Mouse (Mus musculus): ENCODE data around the gene Emg1. TPM values are rescaled to one million over a fixed set of nuclear protein-coding genes. Genes with fewer than 3 reads are reported as not detected.
A peak's percentile ranks its signal among the peaks of the same experiment; 100 is the strongest.

Gene Emg1
- total RNA-seq, 2 experiments from 2014 or later: 58.0 to 58.7 TPM

- no peak for DNase-seq (ENCODE audit: low spot score in 2 of 2)
- TF ChIP-seq CTCF (conservative IDR thresholded peaks at IDR 0.05): 0 out of 2 replicates have a peak, but pooled peaks have one; percentile 13
- Histone ChIP-seq H3K27ac (peak overlapping the region; percentile 98), H3K4me3 (no peak overlapping the region; the same call in 1 of the 2 replicates)
Measured at GRCm38 (mm10) chr6:124746654-124747632, 35.0 kb upstream of the Emg1 start.

- no peak for DNase-seq (ENCODE audit: low spot score in 2 of 2)
- peak overlapping the region; percentile 98 for H3K27ac ChIP-seq
- no peak for TF ChIP-seq CTCF (conservative IDR thresholded peaks at IDR 0.05)
- peak overlapping the region; percentile 75 for H3K4me3 ChIP-seq
Measured at GRCm38 (mm10) chr6:124746296-124746605, 34.3 kb upstream of the Emg1 start.

GRCm38 (mm10) chr6:124745490-124746295 lies 33.7 kb upstream of the Emg1 start:
- DNase-seq (ENCODE audit: low spot score in 2 of 2): peak; percentile 94 to 96
- H3K4me3 ChIP-seq: peak overlapping the region; percentile 75
- H3K27ac ChIP-seq: peak overlapping the region; percentile 98
- TF ChIP-seq CTCF (conservative IDR thresholded peaks at IDR 0.05): peak; percentile 98

GRCm38 (mm10) chr6:124744755-124745321 lies 32.9 kb upstream of the Emg1 start:
- H3K27ac ChIP-seq: peak overlapping the region; percentile 98
- H3K4me3 ChIP-seq: peak overlapping the region; percentile 75
- no peak for TF ChIP-seq CTCF (conservative IDR thresholded peaks at IDR 0.05)
- DNase-seq (ENCODE audit: low spot score in 2 of 2): no peak

GRCm38 (mm10) chr6:124743647-124744046 lies 31.7 kb upstream of the Emg1 start:
- H3K4me3 ChIP-seq: no peak overlapping the region
- no peak for TF ChIP-seq CTCF (conservative IDR thresholded peaks at IDR 0.05)
- DNase-seq (ENCODE audit: low spot score in 2 of 2): no peak
- no peak overlapping the region; the same call in 1 of the 2 replicates for H3K27ac ChIP-seq

GRCm38 (mm10) chr6:124742839-124743514 lies 31.0 kb upstream of the Emg1 start:
- no peak for TF ChIP-seq CTCF (conservative IDR thresholded peaks at IDR 0.05)
- H3K27ac ChIP-seq: no peak overlapping the region
- H3K4me3 ChIP-seq: no peak overlapping the region
- DNase-seq (ENCODE audit: low spot score in 2 of 2): no peak

- TF ChIP-seq CTCF (conservative IDR thresholded peaks at IDR 0.05): no peak
- H3K4me3 ChIP-seq: peak overlapping the region; percentile 65
- no peak for DNase-seq (ENCODE audit: low spot score in 2 of 2)
Measured at GRCm38 (mm10) chr6:124741842-124742241, 29.9 kb upstream of the Emg1 start.

GRCm38 (mm10) chr6:124740888-124741761 lies 29.1 kb upstream of the Emg1 start, which contains the start of gene Grcc10:
TSS of gene Grcc10 (minus strand) at chr6:124741374.
- peak within 1 kb of the TSS; percentile 100 for H3K27ac ChIP-seq
- peak; percentile 88 to 92 for DNase-seq (ENCODE audit: low spot score in 2 of 2)
- peak within 1 kb of the TSS; percentile 65 for H3K4me3 ChIP-seq
- no peak for TF ChIP-seq CTCF (conservative IDR thresholded peaks at IDR 0.05)

More at GRCm38 (mm10) chr6:124741842-124742241, 29.9 kb upstream of the Emg1 start:
- H3K27ac ChIP-seq: peak overlapping the region; percentile 100

- TF ChIP-seq CTCF (conservative IDR thresholded peaks at IDR 0.05): peak; percentile 81
- no peak for DNase-seq (ENCODE audit: low spot score in 2 of 2)
- peak overlapping the region; percentile 65 for H3K4me3 ChIP-seq
- peak overlapping the region; percentile 100 for H3K27ac ChIP-seq
Measured at GRCm38 (mm10) chr6:124740211-124740887, 28.4 kb upstream of the Emg1 start.

GRCm38 (mm10) chr6:124739231-124739796 lies 27.3 kb upstream of the Emg1 start:
- Histone ChIP-seq H3K4me3 (no peak overlapping the region), H3K27ac (peak overlapping the region; percentile 100; the same call in 1 of the 2 replicates)
- TF ChIP-seq CTCF (conservative IDR thresholded peaks at IDR 0.05): no peak
- no peak for DNase-seq (ENCODE audit: low spot score in 2 of 2)
